Mouse (Mus musculus) R1 (cell line): ENCODE measurements around the gene Abca9.

Source experiments
- DNase-seq: peaks from one replicate; pipeline ENCODE4 v3.0.0-alpha.2; 2018; ENCODE audit warnings: low read depth, low spot score

Abca9 gene

GRCm38 (mm10) chr11:110167459-110168251, at the start of gene Abca9:
TSS of gene Abca9 (minus strand) at chr11:110168196.
- no peak for DNase-seq

GRCm38 (mm10) chr11:110217118-110217517, 49.1 kb upstream of the Abca9 start:
- DNase-seq: no peak

- no peak for DNase-seq
These were observed 35.9 kb upstream of the Abca9 start for GRCm38 (mm10) chr11:110203930-110204329.

- no peak for DNase-seq
These were observed 30.9 kb upstream of the Abca9 start for GRCm38 (mm10) chr11:110198882-110199281.

- DNase-seq: no peak
These were observed 28.7 kb upstream of the Abca9 start for GRCm38 (mm10) chr11:110196561-110197306.

- DNase-seq: no peak
These were observed 27.3 kb upstream of the Abca9 start for GRCm38 (mm10) chr11:110195310-110195709.

GRCm38 (mm10) chr11:110171212-110171611, 3.2 kb upstream of the Abca9 start:
- DNase-seq: peak; percentile 80

- no peak for DNase-seq
These were observed 2.2 kb downstream of the Abca9 start for GRCm38 (mm10) chr11:110165822-110166221.

- DNase-seq: no peak
These were observed 2.6 kb downstream of the Abca9 start for GRCm38 (mm10) chr11:110165409-110165808.

- DNase-seq: no peak
These were observed 10.9 kb downstream of the Abca9 start for GRCm38 (mm10) chr11:110157059-110157458.

GRCm38 (mm10) chr11:110155985-110156384, 12.0 kb downstream of the Abca9 start:
- DNase-seq: no peak

- DNase-seq: no peak
These were observed 20.4 kb downstream of the Abca9 start for GRCm38 (mm10) chr11:110147640-110148039.

- no peak for DNase-seq
These were observed 22.6 kb downstream of the Abca9 start for GRCm38 (mm10) chr11:110145421-110145820.

GRCm38 (mm10) chr11:110130760-110131159, 37.2 kb downstream of the Abca9 start:
- DNase-seq: no peak

- DNase-seq: no peak
These were observed 56.9 kb downstream of the Abca9 start for GRCm38 (mm10) chr11:110111137-110111536.

GRCm38 (mm10) chr11:110101437-110101836, 66.6 kb downstream of the Abca9 start:
- DNase-seq: no peak

GRCm38 (mm10) chr11:110098901-110099300, 69.1 kb downstream of the Abca9 start:
- DNase-seq: no peak

GRCm38 (mm10) chr11:110097465-110097864, 70.5 kb downstream of the Abca9 start:
- no peak for DNase-seq

- no peak for DNase-seq
These were observed 72.1 kb downstream of the Abca9 start, which contains the start of gene Abca8a for GRCm38 (mm10) chr11:110095858-110096257. TSS of gene Abca8a (minus strand) at chr11:110095978.

- DNase-seq: no peak
These were observed 73.1 kb downstream of the Abca9 start for GRCm38 (mm10) chr11:110094846-110095380.

- DNase-seq: no peak
These were observed 73.8 kb downstream of the Abca9 start for GRCm38 (mm10) chr11:110094236-110094635.

GRCm38 (mm10) chr11:110091328-110091727, 76.7 kb downstream of the Abca9 start:
- DNase-seq: no peak
